Mouse (Mus musculus) NIH3T3 (cell line): ENCODE data around the gene Nostrin.

Experiments
- DNase-seq: peaks from one replicate; pipeline ENCODE4 v3.0.0-alpha.2; 2012; ENCODE audit warnings: low read depth

The Nostrin gene

GRCm38 (mm10) chr2:69129425-69130210 lies 6.0 kb upstream of the Nostrin start:
- DNase-seq, result no peak

DNA sequence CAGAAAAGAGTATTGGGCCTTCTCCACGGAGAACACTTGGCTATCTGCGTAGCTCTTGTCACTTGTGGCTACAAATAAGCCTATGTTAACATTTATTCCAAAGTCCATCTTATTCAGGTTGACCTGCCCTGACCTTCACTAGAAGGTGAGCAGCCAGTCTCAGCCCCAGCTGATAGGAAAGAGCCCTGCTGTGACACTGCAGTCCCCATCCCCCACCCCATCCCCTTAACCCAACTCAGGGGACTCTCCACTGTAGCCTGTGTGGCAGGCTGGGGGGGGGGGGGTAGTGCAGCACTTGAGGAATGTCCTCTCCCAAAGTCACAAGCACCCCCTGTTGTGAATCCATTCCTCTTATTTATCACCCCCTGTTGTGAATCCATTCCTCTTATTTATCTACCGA lies 3.6 kb upstream of the Nostrin start:
- no peak for DNase-seq

GRCm38 (mm10) chr2:69132488-69133040 lies 3.0 kb upstream of the Nostrin start:
- no peak for DNase-seq

- DNase-seq, result no peak
Measured at GRCm38 (mm10) chr2:69134186-69134585, 1.4 kb upstream of the Nostrin start.

DNA sequence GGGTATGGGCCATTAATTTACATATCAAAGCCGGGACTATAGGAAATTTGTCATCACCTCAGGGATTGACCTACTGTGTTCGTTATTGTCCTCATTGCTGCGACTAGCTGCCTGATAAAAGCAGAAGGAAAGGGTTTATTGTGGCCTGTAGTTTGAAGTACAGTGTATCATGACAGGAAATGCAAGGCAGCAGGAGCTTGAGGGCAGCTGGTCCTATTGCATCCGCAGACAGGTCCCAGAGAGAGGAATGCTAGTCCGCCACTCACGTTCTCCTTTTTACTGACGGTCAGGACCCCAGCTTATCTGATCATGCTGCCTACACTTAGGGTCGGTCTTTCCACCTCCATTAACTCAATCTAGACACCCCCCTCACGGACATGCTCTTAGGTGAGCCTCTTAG lies 663 bp upstream of the Nostrin start:
- no peak for DNase-seq

DNA sequence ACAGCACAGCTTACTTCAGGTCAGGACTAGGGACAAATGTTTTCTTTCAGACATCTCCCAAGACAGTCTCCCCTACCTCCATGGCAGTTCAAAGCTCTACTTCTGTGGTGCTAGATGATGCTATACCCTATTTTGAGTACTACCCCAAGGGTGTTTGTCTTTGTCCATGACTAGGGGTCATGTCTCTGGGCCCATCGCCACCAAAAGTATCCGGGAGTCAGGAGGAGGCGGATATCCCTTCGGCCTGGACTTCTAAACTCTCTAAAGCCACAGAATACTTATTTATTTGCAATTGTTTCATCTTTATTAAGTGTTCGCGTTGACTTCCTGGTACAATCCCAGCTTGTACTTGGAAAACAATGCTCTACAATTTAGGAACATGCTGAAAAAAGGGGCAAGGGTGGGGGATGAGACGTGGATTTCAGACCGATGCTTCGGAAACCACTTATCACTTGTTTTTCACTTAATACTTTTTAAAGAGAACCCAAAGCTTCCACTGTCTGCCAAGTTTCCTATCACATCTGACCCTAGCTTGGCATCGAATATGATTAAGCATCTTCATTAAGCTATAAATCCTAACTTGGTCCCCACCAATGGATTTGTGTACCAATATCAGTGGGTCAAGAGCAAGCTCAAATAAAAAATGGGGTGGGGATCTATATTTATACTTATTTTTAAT lies 1.9 kb downstream of the Nostrin start:
- no peak for DNase-seq

- no peak for DNase-seq
Measured at GRCm38 (mm10) chr2:69138759-69139158, 3.2 kb downstream of the Nostrin start.

GRCm38 (mm10) chr2:69140215-69140614 lies 4.6 kb downstream of the Nostrin start:
- DNase-seq, result no peak

GRCm38 (mm10) chr2:69140816-69141215 lies 5.2 kb downstream of the Nostrin start:
- no peak for DNase-seq

DNA sequence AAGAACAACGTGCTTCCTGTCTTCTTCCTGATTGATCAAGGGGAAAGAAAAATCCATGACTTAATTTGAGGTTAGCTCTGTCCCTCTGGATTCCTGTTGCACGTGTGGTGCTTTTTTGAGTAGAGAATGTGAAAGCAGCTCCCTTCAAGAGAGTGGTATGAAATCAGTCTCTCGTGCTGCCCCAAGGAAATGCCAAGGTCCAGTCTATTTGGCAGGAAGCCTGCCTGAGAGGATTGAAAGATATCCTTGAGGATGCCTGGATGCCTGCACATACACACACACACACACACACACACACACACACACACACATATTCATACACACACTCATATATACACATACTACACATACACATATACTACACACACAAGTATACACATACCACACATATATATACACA lies 13.1 kb downstream of the Nostrin start:
- DNase-seq, result peak; percentile 18

GRCm38 (mm10) chr2:69149154-69149553 lies 13.6 kb downstream of the Nostrin start:
- DNase-seq, result peak; percentile 24

- no peak for DNase-seq
Measured at GRCm38 (mm10) chr2:69150841-69151240, 15.2 kb downstream of the Nostrin start.

DNA sequence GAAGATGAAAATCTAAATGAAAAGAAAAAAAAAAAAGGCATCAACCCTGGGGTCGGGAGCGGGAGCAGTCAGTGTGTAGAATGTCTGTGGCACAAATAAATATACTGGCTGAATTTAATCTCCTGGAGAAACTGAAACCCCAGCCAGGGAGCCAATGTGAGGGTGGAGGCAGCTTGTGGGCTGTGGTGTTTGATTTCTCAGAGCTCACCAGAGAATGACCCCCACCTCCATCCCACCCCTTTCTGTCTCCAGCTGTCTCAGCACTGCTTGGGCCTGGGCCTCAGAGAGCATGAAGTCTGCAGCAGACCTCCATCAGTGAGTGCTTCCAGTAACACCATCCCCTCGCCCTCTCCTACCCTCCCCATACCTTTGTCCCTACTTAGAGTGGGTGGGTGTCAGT lies 20.3 kb downstream of the Nostrin start:
- no peak for DNase-seq

DNA sequence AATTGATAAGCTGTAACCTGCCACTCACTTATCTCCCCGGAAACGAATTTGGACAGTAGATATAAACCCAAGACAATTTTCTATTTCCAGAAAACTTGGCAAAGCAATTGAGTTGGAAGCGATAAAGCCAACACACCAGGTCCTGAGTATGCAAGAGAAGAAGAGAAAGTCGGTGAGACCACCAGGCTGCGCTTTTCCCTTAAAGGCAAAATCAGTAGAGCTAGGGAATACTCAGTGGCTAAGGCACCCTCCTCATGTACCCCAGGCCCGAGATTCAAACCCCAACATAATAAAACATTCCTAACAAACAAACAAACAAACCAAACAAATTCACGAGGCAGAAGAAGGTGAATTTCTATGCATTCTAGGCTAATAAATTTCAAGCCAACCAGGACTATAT lies 20.7 kb downstream of the Nostrin start:
- DNase-seq, result no peak

GRCm38 (mm10) chr2:69158907-69159306 lies 23.3 kb downstream of the Nostrin start:
- no peak for DNase-seq

DNA sequence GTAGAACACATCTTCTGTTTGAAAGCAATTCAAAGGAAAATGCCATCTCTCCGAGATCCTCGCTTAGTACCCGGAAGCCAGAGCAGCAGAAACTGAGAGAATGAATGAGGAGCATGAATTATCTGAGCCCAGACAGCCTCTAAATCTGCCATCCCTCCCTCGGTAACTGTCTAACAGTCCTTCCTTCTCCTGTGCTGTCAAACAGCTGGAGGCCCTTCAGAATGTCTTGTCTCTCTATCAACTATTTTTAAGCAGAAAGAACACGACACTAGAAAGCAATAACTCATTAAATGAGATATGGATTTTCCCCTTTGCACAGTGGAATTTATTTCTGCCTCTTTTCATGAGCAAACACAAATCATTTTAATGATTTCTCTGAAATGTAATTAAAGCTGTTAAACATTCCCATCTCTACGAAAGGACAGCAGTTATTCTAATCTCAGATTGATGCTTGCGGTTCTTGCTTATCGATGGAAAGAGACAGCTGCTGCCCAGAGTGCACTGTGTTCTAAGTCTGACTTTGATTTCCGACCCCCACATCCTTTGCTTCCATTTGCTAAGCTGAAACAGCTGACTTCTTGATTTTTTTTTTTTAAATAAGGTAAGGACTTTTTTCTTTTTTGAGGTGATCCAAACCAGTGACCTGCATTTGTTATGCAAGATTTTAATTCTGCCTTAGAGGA lies 34.9 kb downstream of the Nostrin start:
- no peak for DNase-seq

GRCm38 (mm10) chr2:69175296-69175695 lies 39.7 kb downstream of the Nostrin start:
- DNase-seq, result no peak

DNA sequence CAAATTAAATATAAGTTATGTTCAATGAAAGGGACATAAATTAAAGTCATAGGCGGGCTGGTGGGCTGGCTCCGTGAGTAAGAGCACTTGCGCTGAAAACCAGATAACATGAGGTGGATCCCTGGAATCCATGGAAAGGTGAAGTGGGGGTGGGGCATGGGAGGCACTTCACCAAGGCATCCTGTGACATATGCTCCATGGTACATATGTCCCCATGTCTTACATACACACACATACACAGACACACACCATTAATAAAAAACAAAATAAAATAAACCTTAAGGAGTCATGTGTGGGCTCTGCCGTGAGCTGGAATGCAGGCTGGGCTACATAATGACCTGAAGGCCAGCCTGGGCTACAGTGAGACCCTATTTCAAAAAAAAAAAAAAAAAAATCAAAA lies 44.1 kb downstream of the Nostrin start:
- no peak for DNase-seq

DNA sequence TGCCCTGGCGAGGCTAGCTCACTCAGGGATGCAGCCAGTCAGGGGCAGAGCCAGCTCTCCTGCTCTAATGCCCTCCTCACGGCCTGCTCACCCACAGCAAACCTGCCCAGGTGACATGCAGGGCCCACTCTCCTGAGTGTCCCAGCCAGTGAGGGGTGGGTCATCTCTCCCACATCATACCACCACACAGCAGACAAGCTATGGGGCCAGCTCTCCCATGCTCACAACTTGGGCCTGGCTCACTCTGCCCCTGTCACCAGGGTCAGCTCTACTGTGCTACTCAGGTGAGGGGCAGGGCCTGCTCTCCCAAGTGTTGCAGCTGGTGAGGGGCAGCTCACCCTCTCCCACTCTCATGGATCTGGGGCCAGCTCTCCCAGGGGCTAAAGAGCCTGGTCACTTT lies 52.4 kb downstream of the Nostrin start:
- no peak for DNase-seq

DNA sequence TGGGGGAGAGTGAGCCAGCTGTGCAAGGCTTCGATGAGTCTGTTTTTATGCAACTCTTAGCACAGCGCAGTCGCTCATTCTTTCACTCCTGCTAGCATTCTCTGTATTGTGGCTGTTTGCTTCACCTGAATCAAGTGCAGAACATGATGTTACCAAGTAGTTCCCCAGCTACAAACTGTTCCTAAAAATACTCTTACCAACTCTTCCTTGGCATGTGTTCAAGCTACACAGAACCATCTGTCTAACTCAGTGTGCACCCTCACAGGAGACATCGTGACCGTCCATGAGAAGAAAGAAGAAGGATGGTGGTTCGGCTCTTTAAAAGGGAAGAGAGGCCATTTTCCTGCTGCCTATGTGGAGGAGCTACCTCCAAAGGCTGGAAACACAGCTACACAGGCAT lies 53.1 kb downstream of the Nostrin start:
- no peak for DNase-seq

DNA sequence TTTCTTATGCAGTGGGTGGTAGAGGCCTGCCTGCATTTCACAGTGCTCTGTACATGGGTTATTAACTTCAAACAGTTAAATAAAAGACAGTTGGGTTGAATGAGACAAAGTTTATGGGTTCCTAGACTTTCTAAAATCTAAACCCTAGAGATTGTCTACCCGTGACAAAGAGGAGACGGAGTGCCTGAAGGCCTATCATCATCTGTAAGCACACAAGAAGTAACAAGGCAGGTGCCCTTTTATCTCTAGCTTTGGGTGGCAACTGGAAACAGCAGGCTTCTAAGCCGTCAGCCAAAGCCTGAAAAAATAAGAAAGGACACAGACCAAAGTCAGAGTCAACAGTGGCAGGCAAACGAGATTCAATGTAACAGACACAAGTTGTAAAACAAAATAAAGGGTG lies 53.6 kb downstream of the Nostrin start:
- no peak for DNase-seq

DNA sequence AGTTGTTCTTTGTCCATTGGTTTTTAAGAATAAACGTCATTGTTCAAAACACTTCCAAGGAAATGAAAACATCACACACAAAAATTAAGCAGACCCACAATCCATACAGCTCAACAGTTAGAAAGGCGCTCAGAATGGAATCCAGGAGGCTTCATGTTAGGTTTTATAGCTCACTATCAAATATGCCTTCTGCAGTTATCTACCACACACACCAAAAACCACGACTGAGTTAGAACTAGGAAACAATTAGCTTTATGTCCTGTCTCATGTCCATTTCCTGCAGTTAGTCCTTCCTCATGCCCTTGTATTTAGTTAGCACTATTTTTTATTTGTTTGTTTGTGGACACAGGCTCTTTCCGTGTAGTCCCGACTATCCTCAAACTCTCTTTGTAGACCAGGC lies 55.5 kb downstream of the Nostrin start:
- no peak for DNase-seq

GRCm38 (mm10) chr2:69193555-69193954 lies 58.0 kb downstream of the Nostrin start:
- DNase-seq, result no peak
